ENCODE assay signal across 19 mouse cellular contexts in the genomic region with DNA sequence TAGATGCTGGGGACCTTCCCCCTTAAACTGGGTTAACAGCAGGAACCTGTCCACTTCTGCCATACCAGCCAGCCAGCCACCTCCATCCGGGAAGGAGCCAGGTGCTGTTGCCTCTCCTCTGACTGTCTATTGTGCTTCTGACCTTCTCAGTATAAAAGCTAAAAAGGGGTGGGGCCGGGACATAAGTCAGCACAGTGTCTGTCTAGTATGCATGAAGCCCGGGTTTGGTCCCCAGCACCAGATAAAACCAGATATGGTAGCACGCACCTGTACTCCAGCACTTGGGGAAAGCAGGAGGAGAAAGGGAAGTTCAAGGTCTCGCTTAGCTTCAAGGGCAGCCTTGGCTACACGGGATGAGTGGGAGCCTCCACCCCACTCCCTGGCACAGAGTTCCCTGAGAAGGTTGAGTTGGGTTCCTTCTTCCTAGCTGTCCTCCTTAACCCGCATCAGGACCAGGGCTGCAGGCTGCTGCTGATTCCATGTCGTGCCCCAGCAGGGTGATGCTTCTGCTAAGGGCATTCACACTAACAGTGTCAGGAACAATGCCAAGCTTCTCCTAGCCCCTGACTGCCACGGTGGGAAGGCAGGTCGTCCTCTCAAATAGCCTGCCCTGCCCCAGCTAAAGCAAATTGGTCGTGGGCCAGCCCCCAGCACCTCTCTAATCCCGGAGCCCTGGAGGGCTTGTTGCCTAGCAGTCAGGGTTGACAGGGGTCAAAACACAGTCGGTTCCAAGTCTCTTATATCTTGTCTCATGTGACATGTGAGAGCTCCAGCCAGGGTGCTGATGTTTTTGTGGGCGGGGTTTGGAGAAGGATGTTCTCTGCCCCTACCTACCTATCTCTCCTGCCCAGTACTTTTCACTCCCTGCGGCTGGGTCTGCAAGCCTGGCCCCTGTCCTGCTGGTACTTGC. TPM values are rescaled to one million over a fixed set of nuclear protein-coding genes. Genes with fewer than 3 reads are reported as not detected.
A peak's percentile ranks its signal among the peaks of the same experiment; 100 is the strongest.
DNase-seq lines count a peak whose midpoint lies in the region; ATAC-seq and TF ChIP-seq lines count a peak whose summit lies in the region.
"Had no signal": no experiment of that assay in that cellular context is flagged by ENCODE, and none has a peak within 500 bp of the region (broad histone marks: within the 10 kb centered on the region; RNA-seq: fewer than 3 reads in every experiment).

No protein-coding gene starts in this region.

- no peak overlapping the region for H3K27ac ChIP-seq in heart, embryonic 12.5 days (ENCODE audit: poor library complexity, severe bottlenecking)
- no peak overlapping the region for H3K27ac ChIP-seq in ES-E14 (ENCODE audit: insufficient read depth, low read depth, low read length, poor library complexity, severe bottlenecking)
- H3K27ac ChIP-seq in forebrain, embryonic 11.5 days (ENCODE audit: low read depth, low read length) = no peak overlapping the region
- H3K27ac ChIP-seq: embryonic facial prominence, embryonic 12.5 days; hindbrain, embryonic 15.5 days; neural tube, embryonic 13.5 days had no signal

- DNase-seq in heart, adult 11 months = peak; percentile 97
- peak; percentile 41 for DNase-seq in ES-E14 (ENCODE audit: low read depth, low spot score)
- peak; percentile 49 to 65 for DNase-seq in heart, adult 9 months (ENCODE audit: low spot score in 2 of 2)
- DNase-seq in heart, postnatal 25 days (ENCODE audit: low spot score) = peak; percentile 22
- DNase-seq in forebrain, embryonic 11.5 days (ENCODE audit: low spot score) = no peak
- no peak for DNase-seq in lung, postnatal 36 days
- DNase-seq: B cell, adult 2 months; cerebellum, postnatal 25 days; kidney, adult 2 months; liver; lung, adult 2 months; thymus, adult 18-20 months had no signal

- peaks cover 23% of the 10 kb centered on the region for H3K27me3 ChIP-seq in heart, embryonic 12.5 days (replicated peaks)
- no peaks in the 10 kb centered on the region; the same call in 1 of the 2 replicates for H3K27me3 ChIP-seq in forebrain, embryonic 11.5 days (ENCODE audit: control insufficient read depth, insufficient read depth, low read length)
- H3K27me3 ChIP-seq: neural tube, embryonic 13.5 days had no signal

- intact Hi-C loops in heart, postnatal 25 days (cut with DNase I) = no loop called here

- no peak overlapping the region for H3K4me2 ChIP-seq in heart, embryonic 12.5 days
- no peak overlapping the region for H3K4me2 ChIP-seq in forebrain, embryonic 11.5 days (ENCODE audit: low read depth, low read length, severe bottlenecking)
- H3K4me2 ChIP-seq: embryonic facial prominence, embryonic 12.5 days; hindbrain, embryonic 15.5 days; neural tube, embryonic 13.5 days had no signal

- H3K4me1 ChIP-seq in heart, embryonic 12.5 days (replicated peaks) = peaks cover 88% of the 10 kb centered on the region
- peaks cover 0 to 34% of the 10 kb centered on the region in 2 experiments; a peak in 1 of 4 replicates for H3K4me1 ChIP-seq in ES-E14 (ENCODE audit: control insufficient read depth in 2 of 2, insufficient read depth in 2 of 2, low read length in 2 of 2, poor library complexity in 1 of 2)
- H3K4me1 ChIP-seq in forebrain, embryonic 11.5 days (replicated peaks; ENCODE audit: control insufficient read depth, insufficient read depth, low read length) = peaks cover 24% of the 10 kb centered on the region

- in situ Hi-C loops in ES-E14 (cut with MboI; ENCODE audit: low sequenced_read_pairs in 2 of 2, unreplicated experiment in 2 of 2) = no loop called here

- ATAC-seq in heart, embryonic 12.5 days (ENCODE audit: insufficient number of reproducible peaks, low FRiP score) = no peak
- ATAC-seq in forebrain, embryonic 11.5 days (replicated peaks; ENCODE audit: low FRiP score) = no peak
- ATAC-seq: midbrain, embryonic 16.5 days had no signal

- H3K4me3 ChIP-seq in heart, embryonic 12.5 days = no peak overlapping the region
- H3K4me3 ChIP-seq in ES-E14 (ENCODE audit: insufficient read depth in 1 of 2, low read depth in 1 of 2, low read length in 2 of 2, poor library complexity in 1 of 2, severe bottlenecking in 1 of 2) = no peak overlapping the region
- H3K4me3 ChIP-seq in forebrain, embryonic 11.5 days (ENCODE audit: low read depth, low read length) = no peak overlapping the region
- H3K4me3 ChIP-seq: embryonic facial prominence, embryonic 12.5 days; hindbrain, embryonic 15.5 days; neural tube, embryonic 13.5 days had no signal

- 46% methylated on average over 15 of the region's 15 CpGs for WGBS in heart, embryonic 12.5 days
- 52% methylated on average over 15 of the region's 15 CpGs for WGBS in forebrain, embryonic 11.5 days

- H3K36me3 ChIP-seq in heart, embryonic 12.5 days = no peaks in the 10 kb centered on the region
- no peaks in the 10 kb centered on the region for H3K36me3 ChIP-seq in ES-E14 (ENCODE audit: control insufficient read depth, insufficient read depth, low read length, poor library complexity, severe bottlenecking)
- H3K36me3 ChIP-seq in forebrain, embryonic 11.5 days (ENCODE audit: control insufficient read depth, insufficient read depth, low read length) = no peaks in the 10 kb centered on the region
- H3K36me3 ChIP-seq: embryonic facial prominence, embryonic 12.5 days; hindbrain, embryonic 15.5 days; neural tube, embryonic 13.5 days had no signal

- H3K9me3 ChIP-seq in heart, embryonic 12.5 days (replicated peaks) = no peaks in the 10 kb centered on the region
- H3K9me3 ChIP-seq in ES-E14 (ENCODE audit: control insufficient read depth, insufficient read depth, low read depth, low read length) = no peaks in the 10 kb centered on the region
- H3K9me3 ChIP-seq in forebrain, embryonic 11.5 days (ENCODE audit: control insufficient read depth, low read length) = no peaks in the 10 kb centered on the region
- H3K9me3 ChIP-seq: embryonic facial prominence, embryonic 12.5 days; hindbrain, embryonic 15.5 days; neural tube, embryonic 13.5 days had no signal

- no peak overlapping the region for H3K9ac ChIP-seq in heart, embryonic 12.5 days
- no peak overlapping the region for H3K9ac ChIP-seq in ES-E14 (ENCODE audit: insufficient read depth, low read depth, low read length, poor library complexity, severe bottlenecking)
- H3K9ac ChIP-seq in forebrain, embryonic 11.5 days (ENCODE audit: low read length) = no peak overlapping the region
- H3K9ac ChIP-seq: embryonic facial prominence, embryonic 12.5 days; hindbrain, embryonic 15.5 days; neural tube, embryonic 13.5 days had no signal

TF ChIP-seq in ES-E14, 5 proteins besides CTCF, POLR2A, EP300 and RAD21:
- TF ChIP-seq MAFK (IDR thresholded peaks at IDR 0.05; ENCODE audit: insufficient read depth, low read depth, low read length) = no peak
- TF ChIP-seq ZNF384 (IDR thresholded peaks at IDR 0.05; ENCODE audit: low read depth, low read length) = no peak
- TF ChIP-seq ZC3H11A (IDR thresholded peaks at IDR 0.05; ENCODE audit: borderline replicate concordance, low read depth, low read length) = no peak
- TF ChIP-seq HCFC1 (IDR thresholded peaks at IDR 0.05; ENCODE audit: borderline replicate concordance, insufficient read depth, low read length) = no peak
- no peak for TF ChIP-seq CHD2 (IDR thresholded peaks at IDR 0.05; ENCODE audit: low read depth, low read length)
TF ChIP-seq in ES-E14: peak in this region for 0.

RNA-seq across cellular contexts. Expression of a gene that starts 37.8 kb away (rescaled TPM):
- polyA plus RNA-seq in heart, embryonic 12.5 days (2016; fragmentation: Nextera tagmentation; extraction: Ambion mirVana) = 0.15 and 0.21 TPM in 2 replicates
- total RNA-seq in ES-E14 (2012; rRNA removed) = 0.21 and 0.22 TPM in 2 replicates
- under 1 TPM; 0.10 to 0.34 TPM for total RNA-seq in heart, postnatal 25 days (2021)
- polyA plus RNA-seq in forebrain, embryonic 11.5 days (2014; fragmentation: Nextera tagmentation; extraction: Ambion mirVana) = 0.12 TPM in 1 of 2 replicates, not detected in the other
- total RNA-seq: megakaryocyte progenitor cell, adult 5-6 weeks; MEL had no signal

RNA-seq across cellular contexts. Expression of a gene that starts 41.6 kb away (rescaled TPM):
- polyA plus RNA-seq in heart, embryonic 12.5 days (2016; fragmentation: Nextera tagmentation; extraction: Ambion mirVana) = 13.1 and 13.3 TPM in 2 replicates
- 16.9 and 19.3 TPM in 2 replicates for total RNA-seq in ES-E14 (2012; rRNA removed)
- 10 to 100 TPM; 19.3 to 23.0 TPM for total RNA-seq in heart, postnatal 25 days (2021)
- polyA plus RNA-seq in forebrain, embryonic 11.5 days (2014; fragmentation: Nextera tagmentation; extraction: Ambion mirVana) = 13.8 and 16.0 TPM in 2 replicates

RNA-seq across cellular contexts. Expression of a gene that starts 42.0 kb away (rescaled TPM):
- polyA plus RNA-seq in heart, embryonic 12.5 days (2016; fragmentation: Nextera tagmentation; extraction: Ambion mirVana) = 8.4 TPM in 2 replicates
- total RNA-seq in ES-E14 (2012; rRNA removed) = 14.7 and 17.2 TPM in 2 replicates
- 10 to 100 TPM; 10.0 to 10.5 TPM for total RNA-seq in heart, postnatal 25 days (2021)
- 8.8 and 9.2 TPM in 2 replicates for polyA plus RNA-seq in forebrain, embryonic 11.5 days (2014; fragmentation: Nextera tagmentation; extraction: Ambion mirVana)

RNA-seq across cellular contexts. Expression of a gene that starts 47.6 kb away (rescaled TPM):
- 11.3 and 12.3 TPM in 2 replicates for polyA plus RNA-seq in heart, embryonic 12.5 days (2016; fragmentation: Nextera tagmentation; extraction: Ambion mirVana)
- 12.1 and 21.0 TPM in 2 replicates for total RNA-seq in ES-E14 (2012; rRNA removed)
- 1 to 10 TPM; 7.9 to 8.2 TPM for total RNA-seq in heart, postnatal 25 days (2021)
- polyA plus RNA-seq in forebrain, embryonic 11.5 days (2014; fragmentation: Nextera tagmentation; extraction: Ambion mirVana) = 13.8 and 15.6 TPM in 2 replicates

Comparison
In these comparisons a context has a peak if more than half of its experiments do, and no peak if none do; other contexts are left out.
1. DNase-seq: peak in heart, adult 11 months (single experiment), ES-E14 (single experiment), heart, adult 9 months (2 of 2) and heart, postnatal 25 days (single experiment); none in forebrain, embryonic 11.5 days (single experiment) and lung, postnatal 36 days (single experiment).